Mouse (Mus musculus) lung, postnatal 25 days (tissue): ENCODE measurements around the gene Nudt14.
A peak's percentile ranks its signal among the peaks of the same experiment; 100 is the strongest.

Source experiments
- DNase-seq: peaks from one replicate; pipeline ENCODE4 v3.0.0; 2022; ENCODE audit warnings: low spot score

The Nudt14 gene

DNA sequence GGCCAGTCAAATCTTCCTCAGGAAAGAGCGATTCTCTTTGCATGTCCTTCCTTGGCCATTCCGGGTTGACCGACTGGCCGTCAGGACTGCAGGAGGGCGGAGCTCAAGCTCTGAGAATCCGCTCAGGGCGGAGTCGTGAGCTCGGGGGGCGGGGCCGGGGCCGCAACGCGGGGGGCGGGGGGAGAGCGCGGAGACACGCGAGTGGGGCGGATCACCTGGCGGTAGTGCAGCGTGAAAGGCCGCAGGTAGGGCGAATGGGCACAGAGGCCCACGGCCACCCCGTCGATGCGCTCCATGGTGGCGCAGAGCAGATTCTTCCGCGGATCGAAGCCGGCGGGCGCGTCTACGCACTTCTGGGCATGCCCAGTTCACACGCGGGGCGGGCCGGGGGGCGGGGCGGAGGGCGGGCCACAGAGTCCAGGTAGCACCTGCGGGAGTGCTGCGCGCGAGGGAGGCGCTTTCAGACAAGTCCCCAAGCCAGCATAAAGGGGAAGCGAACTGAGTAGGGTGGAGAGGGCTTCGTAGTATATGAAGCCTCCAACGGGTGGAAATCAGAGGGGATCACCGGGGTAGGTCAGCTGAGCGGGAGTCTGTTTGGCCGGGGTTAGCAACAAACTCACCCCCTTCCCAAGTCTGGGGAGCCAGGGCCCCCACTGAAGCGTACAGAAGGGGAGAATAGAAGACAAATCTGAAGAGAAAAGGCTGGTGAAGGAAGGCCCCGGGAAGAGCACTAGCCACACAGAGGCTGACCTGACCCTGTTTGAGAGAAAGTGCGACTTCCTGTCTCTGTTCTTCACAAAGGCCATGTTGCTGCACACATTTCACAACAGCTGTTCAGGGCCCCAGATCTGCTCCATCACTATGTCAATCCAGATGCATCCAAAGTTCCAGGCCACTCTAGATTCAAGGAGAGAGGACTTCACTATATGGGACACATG lies at the start of gene Nudt14:
Nudt14 (minus strand) TSS at position 349 of the 938 bp plus-strand sequence.
- peak; percentile 80 for DNase-seq

DNA sequence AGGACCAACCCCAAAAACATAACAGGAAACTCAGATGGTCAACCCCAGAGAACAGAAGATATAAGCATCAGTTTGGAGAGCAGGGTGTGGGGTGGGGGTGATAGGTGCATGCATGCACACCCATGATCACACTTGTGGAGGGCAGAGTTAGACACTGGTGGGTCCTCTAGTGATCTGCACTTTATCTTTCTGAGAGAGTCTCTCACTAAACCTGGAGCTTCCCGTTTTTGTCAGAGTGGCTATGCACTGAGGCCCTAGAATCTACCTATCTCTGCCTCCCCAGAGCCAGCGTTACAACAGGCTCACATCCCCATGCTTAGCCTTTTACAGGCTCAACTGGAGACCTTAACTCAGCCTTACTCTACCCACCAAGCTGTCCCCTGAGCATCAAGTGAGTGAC lies 49.5 kb upstream of the Nudt14 start:
- DNase-seq = no peak

DNA sequence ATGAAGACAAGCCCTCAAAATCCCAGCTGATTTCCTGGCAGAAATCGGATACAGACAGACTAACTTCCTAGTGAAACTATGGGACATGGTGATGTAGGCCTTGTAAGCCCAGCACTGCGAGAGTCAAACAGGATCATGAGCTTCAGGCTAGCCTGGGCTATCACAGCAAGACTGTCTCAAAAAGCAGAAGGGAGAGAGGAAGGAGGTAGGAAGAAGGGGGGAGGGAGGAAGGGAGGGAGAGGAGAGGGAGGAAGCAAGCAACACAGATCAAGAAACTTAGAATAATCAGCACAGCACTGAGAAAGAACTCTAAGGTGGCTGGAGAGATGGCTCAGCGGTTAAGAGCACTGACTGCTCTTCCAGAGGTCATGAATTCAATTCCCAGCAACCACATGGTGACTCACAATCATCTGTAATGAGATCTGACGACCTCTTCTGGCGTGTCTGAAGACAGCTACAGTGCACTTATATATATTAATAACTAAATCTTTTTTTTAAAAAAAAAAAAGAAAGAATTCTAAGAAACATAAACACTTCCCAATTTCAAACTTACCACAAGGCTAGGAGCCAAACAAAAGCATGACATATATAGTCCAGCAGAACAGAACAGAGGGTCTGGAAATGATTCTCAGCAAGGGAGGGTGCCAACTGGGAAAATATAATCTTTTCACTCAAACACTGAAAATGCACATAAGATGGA lies 48.9 kb upstream of the Nudt14 start:
- no peak for DNase-seq

DNA sequence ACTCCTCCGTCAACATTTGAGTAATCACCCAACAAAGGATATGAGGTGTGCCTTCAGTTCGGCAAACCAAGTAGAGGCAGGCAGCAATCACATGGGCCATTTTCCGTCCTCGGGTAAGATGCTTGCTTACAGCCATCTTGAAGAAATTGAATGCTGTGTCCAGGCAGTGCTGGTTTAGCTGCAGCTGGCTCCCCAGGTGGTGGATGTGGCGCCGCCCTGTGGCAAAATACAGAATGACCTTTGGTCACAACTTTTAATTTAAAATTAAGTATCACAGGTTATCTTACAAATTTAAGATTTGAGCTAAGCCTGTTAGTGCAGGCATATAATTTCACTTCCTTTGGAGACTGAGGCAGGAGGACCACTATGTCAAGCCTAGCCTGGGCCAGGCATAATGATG lies 46.0 kb upstream of the Nudt14 start:
- no peak for DNase-seq

DNA sequence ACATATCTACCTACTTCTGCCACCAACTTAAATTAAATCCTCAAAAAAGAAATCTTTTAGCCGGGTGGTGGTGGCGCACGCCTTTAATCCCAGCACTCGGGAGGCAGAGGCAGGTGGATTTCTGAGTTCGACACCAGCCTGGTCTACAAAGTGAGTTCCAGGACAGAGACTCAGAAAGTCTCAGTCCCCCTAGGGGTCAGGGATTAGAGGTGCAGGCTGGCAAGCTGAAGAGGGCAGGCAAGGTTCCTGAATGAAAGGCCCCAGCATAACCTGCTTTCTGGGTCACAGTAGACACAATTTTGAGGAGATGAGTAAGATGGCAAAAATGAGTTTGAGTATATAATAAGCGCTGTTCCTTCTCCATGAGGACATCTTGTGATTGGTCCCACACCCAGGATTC lies 43.4 kb upstream of the Nudt14 start:
- no peak for DNase-seq

DNA sequence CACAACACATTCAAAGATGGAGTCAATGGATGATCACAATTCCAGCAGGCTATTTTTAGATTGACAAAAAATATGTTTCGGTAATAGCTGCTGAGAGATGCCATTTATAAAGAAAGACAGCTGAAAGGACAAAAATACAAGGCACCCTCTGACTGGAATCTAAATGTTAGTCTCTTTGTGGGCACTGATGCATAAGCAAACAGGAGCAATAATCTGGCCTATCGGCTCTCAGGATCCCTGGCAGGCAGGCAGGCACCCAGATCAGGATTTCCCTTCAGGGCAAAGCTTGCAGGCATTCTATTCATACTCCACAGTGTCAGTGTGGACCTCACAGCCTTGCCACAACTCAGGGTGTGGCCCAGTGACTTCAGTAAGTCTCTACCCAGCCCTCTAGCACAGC lies 40.1 kb upstream of the Nudt14 start:
- no peak for DNase-seq

DNA sequence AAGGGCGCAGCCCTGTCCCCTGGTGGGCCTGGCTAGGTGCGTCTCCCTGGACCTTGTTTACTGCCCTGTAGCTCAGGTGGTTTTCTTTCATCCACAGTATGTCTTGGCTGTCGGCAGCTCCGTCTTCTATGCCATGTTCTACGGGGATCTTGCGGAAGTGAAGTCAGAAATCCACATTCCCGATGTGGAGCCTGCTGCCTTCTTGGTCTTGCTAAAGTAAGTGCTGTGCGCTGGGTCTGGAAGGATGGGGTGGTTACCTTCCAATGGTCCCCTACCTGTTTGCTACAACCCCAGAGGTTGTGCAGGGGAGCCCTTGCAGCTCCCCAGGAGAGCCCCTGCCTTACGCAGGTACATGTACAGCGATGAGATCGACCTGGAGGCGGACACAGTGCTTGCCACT lies 35.2 kb upstream of the Nudt14 start:
- no peak for DNase-seq

DNA sequence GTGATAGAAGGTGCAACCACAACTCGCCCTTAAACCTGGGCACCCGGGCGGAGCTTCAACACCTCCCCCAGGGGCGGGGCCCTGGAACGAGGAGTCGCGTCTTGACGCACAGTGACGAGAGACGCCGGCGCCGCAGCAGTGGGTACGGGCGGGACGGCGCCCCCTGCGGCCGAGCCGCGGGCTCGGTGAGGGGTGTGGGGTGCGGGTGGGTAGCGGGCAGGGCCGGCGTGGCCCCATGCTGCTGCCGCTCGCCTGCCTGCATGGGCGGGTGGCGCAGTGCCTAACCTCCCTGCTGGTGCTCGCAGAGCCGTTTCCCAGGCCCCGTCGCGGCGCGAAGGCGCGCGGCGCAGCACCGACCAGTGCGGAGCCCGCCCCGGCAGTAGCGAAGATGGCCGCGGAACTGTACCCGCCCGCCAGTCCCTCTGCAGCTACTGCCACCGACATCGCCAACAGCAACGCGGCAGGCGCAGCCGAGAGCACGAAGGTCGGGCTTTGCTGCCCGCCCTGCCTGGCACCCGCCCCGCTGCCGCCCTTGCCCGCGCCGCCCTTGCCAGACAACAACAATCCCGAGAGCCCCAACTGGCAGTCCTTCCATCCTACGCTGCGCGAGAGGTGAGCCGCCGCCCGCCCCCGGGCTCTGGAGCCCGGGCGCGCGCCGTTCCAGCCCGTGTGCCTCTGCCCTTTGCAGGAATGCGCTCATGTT lies 34.6 kb upstream of the Nudt14 start, which contains the start of gene Btbd6:
Btbd6 (plus strand) TSS at position 112 of the 703 bp plus-strand sequence.
- DNase-seq = peak; percentile 92

DNA sequence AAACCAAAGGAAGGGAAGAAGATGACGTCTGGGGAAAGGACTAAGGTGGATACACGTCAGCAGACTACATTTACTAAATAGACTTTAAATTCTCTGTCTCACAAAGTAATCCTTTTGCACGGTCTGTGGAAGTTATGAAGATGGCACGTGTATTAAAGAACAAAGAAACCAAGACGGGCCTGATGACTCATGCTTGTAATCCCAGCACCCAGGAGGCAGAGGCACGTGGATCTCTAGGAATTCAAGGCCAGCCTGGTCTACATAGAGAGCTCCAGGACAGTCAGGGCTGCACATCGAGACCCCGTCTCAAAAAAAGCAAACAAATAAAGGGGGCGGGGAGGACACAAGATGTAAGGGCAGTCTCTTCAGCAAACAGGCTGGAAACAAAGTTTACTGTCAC lies 32.8 kb upstream of the Nudt14 start:
- no peak for DNase-seq

DNA sequence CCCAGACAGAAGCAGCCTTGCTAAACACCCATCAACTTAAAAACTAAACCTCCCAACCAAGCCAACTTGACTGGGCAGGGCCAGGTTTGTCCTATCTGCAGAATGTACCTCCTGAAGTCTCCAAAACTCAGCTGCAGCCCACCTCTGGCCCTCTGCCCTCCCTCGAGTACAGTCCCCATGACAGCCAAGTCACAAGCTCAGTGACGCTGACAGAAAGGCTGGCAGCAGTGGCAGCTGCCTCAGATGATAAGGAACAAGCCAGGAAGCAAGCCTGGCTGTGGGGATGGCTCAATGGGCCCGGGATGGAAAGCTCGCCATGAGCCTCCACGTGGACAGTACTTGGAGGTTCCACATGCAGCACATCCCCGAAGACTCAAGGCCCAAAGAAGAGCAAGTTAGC lies 27.7 kb upstream of the Nudt14 start:
- no peak for DNase-seq

DNA sequence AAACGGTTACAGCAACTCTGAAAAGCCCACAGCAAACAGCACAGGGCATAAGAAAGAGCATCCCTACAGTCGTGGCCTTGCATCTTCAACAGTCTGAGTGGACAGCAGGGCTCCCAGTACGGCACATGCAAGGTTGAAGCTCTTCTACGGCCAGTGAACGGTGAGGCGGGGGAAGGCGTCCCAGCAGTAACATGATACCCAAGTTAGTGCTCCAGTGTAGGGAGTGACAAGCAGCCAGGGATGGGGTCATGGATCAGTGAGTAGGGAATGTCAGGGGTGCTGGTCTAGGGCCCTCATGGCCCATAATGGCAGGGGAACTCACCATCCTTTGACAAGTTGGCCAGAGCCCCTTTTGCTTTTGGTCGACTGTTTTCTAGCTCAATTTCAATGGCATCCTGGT lies 27.0 kb upstream of the Nudt14 start:
- no peak for DNase-seq

DNA sequence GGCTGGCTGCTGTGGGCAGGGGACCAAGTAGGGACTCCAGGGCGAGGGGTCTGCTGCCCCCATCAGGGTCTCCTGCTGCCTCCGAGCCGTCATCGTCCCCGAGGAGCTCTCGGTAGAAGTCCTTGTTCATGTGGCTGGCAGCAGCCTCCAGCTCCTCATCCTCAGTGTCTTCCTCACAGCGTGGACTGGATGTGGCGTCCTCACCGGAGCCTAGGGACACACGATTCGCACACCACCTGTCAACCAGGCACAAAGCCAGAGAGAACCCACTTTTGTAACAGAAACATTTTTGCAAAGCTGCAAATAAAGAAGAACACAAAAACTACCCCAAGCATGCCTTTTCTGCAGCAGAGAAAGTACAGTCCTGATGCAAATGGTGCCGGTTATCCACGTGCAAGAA lies 23.9 kb upstream of the Nudt14 start:
- DNase-seq = no peak

DNA sequence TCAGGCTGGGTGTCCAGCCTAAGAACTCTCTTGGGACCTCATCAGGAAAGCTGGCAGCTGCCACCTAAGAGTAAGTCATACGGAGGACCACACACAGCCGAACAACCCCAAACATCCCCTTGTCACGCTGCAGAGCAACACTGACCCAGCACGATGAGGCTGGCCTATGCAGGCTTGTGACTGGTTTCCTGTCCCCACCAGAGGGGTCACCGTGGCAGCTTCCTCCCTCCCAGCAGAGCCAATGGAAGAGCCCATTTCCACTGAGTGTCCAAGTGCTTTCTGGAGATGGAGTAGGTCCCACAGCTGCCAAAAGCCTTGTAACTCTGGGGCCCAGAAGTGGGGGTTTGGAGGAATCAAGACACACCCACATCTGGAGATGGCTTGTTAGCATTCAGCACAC lies 19.9 kb upstream of the Nudt14 start:
- DNase-seq = no peak

DNA sequence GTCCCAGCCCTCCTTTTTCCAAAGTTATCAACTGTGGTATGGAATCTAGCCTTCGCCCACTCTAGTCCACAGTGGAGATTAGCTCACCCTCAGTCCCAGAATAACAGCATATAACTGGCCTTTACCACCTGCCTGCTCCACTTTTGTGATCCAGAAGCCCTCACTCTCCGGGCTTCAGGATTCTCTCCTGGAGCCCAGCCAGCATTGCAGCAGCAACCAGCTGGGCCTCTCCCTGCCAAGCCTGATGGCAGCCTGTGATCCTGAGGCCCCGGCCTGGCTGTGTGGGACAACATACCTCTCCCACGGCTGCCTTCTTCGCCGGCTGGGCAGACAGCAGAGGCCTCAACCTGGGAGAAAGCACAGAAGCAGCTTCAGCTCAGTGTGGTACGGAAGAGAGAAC lies 19.5 kb upstream of the Nudt14 start:
- DNase-seq = no peak

DNA sequence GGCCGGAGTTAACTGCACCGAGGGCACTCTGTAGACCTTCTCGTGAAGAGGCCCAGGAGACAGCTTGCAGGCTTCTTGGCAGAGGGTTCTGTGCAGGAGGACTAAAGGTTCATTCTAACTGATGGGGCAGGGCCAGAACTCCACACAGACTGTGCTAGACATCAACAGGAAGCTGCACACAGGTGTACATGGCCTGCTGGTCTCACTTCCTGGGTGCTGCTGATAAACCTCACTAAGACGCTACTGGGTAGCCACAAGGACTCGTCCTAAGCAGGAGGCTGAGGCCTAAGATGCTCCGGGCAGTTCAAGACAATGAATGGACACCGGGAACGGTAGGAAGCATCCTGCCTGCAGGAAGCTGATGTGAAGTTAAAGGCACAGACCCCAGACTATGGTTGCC lies 17.5 kb upstream of the Nudt14 start:
- no peak for DNase-seq

DNA sequence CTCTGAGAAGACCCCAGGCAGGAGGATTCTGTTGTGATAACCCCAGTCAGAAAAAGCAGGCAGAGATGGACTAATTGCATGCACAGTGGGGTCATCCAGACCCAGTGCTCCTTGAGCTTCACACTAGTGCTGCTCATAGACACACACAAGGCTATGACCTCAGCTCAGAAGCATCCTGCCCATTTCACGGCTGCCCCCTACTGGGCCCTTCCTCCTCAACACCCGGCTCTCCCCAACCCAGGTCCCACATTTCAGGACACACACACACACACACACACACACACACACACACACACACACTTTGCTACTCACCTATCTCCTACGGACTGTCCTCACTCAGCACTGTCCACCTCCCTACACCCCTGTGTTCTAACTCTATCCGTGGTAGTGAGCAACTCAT lies 16.4 kb upstream of the Nudt14 start:
- DNase-seq = peak; percentile 57

DNA sequence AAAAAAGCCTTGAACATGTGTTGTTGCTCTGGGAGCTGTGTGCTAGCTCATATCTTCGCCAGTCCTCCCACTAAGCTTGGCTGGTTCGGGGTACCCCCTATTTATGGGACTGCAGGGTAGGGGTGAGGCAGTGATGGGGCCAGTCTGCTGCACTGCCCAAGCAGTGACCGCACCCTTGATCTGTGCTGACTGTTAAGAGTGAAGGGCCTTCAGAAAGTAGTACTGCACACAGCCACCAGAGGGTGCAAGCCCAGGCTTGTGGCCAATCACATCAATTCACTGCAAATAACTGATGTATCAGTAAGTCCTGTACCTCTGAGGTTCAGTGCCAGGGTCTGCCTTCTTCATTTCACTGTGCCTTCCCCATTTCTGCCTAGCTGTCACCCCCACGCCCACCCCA lies 13.9 kb upstream of the Nudt14 start:
- DNase-seq = peak; percentile 79

DNA sequence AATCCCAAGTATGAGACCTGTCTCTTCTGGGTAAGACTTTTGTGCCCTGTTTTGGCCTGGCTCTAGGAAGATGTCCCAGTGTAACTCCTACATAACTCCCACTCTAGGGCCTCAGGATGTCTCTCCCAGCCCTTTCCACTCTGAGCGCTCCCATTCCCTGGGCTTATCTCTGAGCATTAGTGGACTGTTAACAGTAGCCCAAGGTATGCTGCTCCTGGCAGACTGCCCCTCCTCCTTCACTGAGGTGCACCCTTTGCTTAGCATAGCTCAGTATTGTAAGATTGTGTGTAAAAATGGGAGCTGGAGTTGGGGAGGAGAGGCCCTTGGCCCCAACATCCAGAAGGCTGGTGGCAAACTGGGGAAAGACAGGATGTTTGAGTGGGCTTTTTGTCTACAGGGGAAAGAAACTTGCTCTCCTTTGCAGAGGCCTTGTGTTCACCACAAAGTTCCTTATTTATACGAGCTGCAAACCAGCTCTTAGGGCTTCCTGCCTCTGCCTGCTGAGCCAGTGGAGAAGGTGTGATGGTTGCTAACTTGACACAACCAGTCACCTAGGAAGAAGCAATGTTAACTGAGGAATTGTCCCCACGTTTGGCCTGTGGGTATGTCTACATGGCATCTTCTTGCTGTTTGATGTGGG lies 11.1 kb upstream of the Nudt14 start:
- no peak for DNase-seq

DNA sequence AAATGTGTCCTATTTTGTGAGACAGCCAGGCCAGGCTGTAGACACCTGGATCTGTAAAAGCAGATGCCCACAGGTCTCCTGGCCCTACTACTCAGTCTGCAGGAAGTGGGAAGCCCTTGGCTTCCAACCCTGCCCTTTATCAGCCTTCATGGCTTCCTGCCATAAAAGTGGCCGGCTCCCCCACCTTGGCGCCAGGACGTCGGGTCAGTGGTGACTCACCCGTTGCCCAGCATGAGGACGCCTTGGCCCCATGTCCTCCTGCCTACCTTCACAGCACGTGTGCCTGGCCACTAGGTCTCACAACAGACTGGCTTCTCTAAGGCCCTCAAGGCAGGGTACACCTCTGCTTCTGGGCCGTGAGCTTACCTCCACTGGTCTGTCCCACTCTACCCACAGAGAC lies 10.5 kb upstream of the Nudt14 start:
- peak; percentile 73 for DNase-seq

DNA sequence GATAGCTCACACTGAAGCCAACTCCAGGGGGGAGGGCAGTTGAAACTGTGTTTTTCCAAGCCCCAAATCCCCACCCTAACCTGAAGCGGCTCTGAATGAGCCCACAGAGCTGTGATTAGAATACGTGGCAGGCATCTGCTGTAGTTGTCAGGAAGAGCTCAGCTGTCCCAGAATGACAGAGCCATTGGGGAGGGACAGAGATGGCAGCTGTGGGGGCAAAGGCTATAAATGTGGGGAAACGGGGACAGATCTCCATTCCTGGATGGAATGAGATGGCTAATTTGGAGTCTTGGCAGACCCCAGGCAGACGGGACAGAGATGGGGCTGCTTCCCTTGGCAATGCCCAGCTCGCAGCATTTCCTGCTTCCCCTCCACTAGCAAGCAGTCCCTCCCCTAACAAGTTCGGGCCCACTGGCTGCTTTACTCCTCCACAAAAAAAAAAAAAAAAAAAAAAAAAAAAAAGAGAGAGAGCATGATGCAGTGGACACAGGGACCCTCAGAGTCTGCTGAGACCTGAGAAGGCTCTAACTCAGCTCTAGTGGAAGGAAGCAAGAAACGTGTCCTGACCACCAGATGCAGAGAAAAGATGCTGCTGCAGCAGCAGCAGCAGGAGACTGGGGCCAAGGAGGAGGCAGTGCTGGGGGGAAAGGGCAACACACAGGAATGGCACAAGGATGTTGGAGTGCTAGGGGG lies 9.4 kb upstream of the Nudt14 start:
- DNase-seq = no peak

DNA sequence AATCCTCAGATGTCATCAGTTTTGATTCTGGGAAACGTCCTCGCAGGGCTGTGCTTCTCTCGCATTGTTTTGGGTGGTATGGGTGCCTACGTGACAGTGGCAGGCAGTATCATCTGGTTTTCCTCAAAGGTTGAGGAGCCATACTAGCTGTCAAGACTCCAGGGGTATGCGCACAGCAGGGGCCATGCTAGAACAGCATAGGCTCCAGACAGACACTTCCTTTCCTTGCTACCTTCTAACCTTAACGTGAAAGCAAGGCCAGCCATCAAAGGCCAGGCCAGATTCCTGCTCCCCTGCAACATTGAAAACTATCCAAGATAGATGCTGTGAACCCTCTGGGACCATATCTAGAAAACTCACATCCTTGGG lies 8.8 kb upstream of the Nudt14 start:
- DNase-seq = no peak
